ENCODE assay signal across 8 mouse cellular contexts in genomic region chr7:30183879-30184289, GRCm38 (mm10). TPM values are rescaled to one million over a fixed set of nuclear protein-coding genes. Genes with fewer than 3 reads are reported as not detected.
DNase-seq lines count a peak whose midpoint lies in the region; ATAC-seq and TF ChIP-seq lines count a peak whose summit lies in the region.

Gene Cox7a1, plus strand, starts transcription at chr7:30184144.

- peaks cover 4 to 31% of the 10 kb centered on the region in 2 experiments; a peak in 3 of 4 replicates for H3K4me1 ChIP-seq in ES-E14 (ENCODE audit: control insufficient read depth in 2 of 2, insufficient read depth in 2 of 2, low read length in 2 of 2, poor library complexity in 1 of 2)
- H3K4me1 ChIP-seq in forebrain, embryonic 13.5 days: peaks cover 8% of the 10 kb centered on the region

- in situ Hi-C loops in ES-E14 (cut with MboI; ENCODE audit: low sequenced_read_pairs in 2 of 2, unreplicated experiment in 2 of 2): no loop called here

- H3K4me3 ChIP-seq in ES-E14 (ENCODE audit: insufficient read depth in 1 of 2, low read depth in 1 of 2, low read length in 2 of 2, poor library complexity in 1 of 2, severe bottlenecking in 1 of 2): peak within 1 kb of the TSS; percentile 52 to 64
- H3K4me3 ChIP-seq in forebrain, embryonic 13.5 days: peak within 1 kb of the TSS; percentile 6; the same call in 1 of the 2 replicates

- under 1% methylated on average over 11 of the region's 11 CpGs for WGBS in forebrain, embryonic 13.5 days

- H3K27me3 ChIP-seq in forebrain, embryonic 13.5 days: no peaks in the 10 kb centered on the region

- H3K9me3 ChIP-seq in ES-E14 (ENCODE audit: control insufficient read depth, insufficient read depth, low read depth, low read length): no peaks in the 10 kb centered on the region
- H3K9me3 ChIP-seq in forebrain, embryonic 13.5 days (replicated peaks): no peaks in the 10 kb centered on the region

- peaks cover 31% of the 10 kb centered on the region for H3K36me3 ChIP-seq in ES-E14 (ENCODE audit: control insufficient read depth, insufficient read depth, low read length, poor library complexity, severe bottlenecking)
- H3K36me3 ChIP-seq in forebrain, embryonic 13.5 days (ENCODE audit: poor library complexity, severe bottlenecking): peaks cover 35% of the 10 kb centered on the region

- peak within 1 kb of the TSS; percentile 44 for H3K4me2 ChIP-seq in forebrain, embryonic 13.5 days

- DNase-seq in ES-E14 (ENCODE audit: low read depth, low spot score): peak; percentile 99
- DNase-seq in c-Kit-positive CD71-negative TER-119-negative erythroid progenitor cells, embryonic 14.5 days (ENCODE audit: low read depth): peak; percentile 95
- peak; percentile 93 for DNase-seq in heart, postnatal 4 days
- peak; percentile 42 to 60 for DNase-seq in layer of hippocampus, adult 8-10 months (ENCODE audit: low spot score in 2 of 2)
- peak; percentile 93 for DNase-seq in lung, postnatal 14 days
- peak; percentile 77 for DNase-seq in ovary, postnatal 36 days (ENCODE audit: low spot score)
- DNase-seq in thymus, postnatal 25 days: peak; percentile 87

- H3K27ac ChIP-seq in ES-E14 (ENCODE audit: insufficient read depth, low read depth, low read length, poor library complexity, severe bottlenecking): peak within 1 kb of the TSS; percentile 64; the same call in 1 of the 2 replicates
- H3K27ac ChIP-seq in forebrain, embryonic 13.5 days: no peak within 1 kb of the TSS

- ATAC-seq in forebrain, embryonic 13.5 days: peak; percentile 60

- peak within 1 kb of the TSS; percentile 63; the same call in 1 of the 2 replicates for H3K9ac ChIP-seq in ES-E14 (ENCODE audit: insufficient read depth, low read depth, low read length, poor library complexity, severe bottlenecking)
- H3K9ac ChIP-seq in forebrain, embryonic 13.5 days: peak within 1 kb of the TSS; percentile 9; the same call in 1 of the 2 replicates

TF ChIP-seq in ES-E14, 5 proteins besides CTCF, POLR2A, EP300 and RAD21:
- TF ChIP-seq HCFC1 (IDR thresholded peaks at IDR 0.05; ENCODE audit: borderline replicate concordance, insufficient read depth, low read length): no peak
- no peak for TF ChIP-seq CHD2 (IDR thresholded peaks at IDR 0.05; ENCODE audit: low read depth, low read length)
- TF ChIP-seq ZNF384 (IDR thresholded peaks at IDR 0.05; ENCODE audit: low read depth, low read length): no peak
- TF ChIP-seq MAFK (IDR thresholded peaks at IDR 0.05; ENCODE audit: insufficient read depth, low read depth, low read length): no peak
- TF ChIP-seq ZC3H11A (IDR thresholded peaks at IDR 0.05; ENCODE audit: borderline replicate concordance, low read depth, low read length): no peak

RNA-seq across cellular contexts. Expression of gene Cox7a1, which starts in this region (rescaled TPM):
- total RNA-seq in ES-E14 (2012; rRNA removed): 54.8 and 57.8 TPM in 2 replicates
- 1.7 and 4.4 TPM in 2 replicates for polyA plus RNA-seq in forebrain, embryonic 13.5 days (2015; fragmentation: Nextera tagmentation; extraction: Ambion mirVana)
- 100 to 1,000 TPM; 693 to 795 TPM for total RNA-seq in heart, postnatal 4 days (2021)
- 1 to 10 TPM; 4.4 to 6.9 (median 5.1) TPM for total RNA-seq in layer of hippocampus, adult 8-10 months (2022)

Comparison
In these comparisons a context has a peak if more than half of its experiments do, and no peak if none do; other contexts are left out.
1. RNA of gene Cox7a1 (total RNA-seq): 693 to 795 TPM in heart, postnatal 4 days; 54.8 to 57.8 TPM in ES-E14 and 4.4 to 6.9 TPM in layer of hippocampus, adult 8-10 months; every median in the first group is over 10 times any median in the second.
2. Peak in every context shown above with its lines, with median percentiles within 50 percentile points of each other: DNase-seq.